Mouse (Mus musculus): ENCODE results near the gene Lrrc1. TPM values are rescaled to one million over a fixed set of nuclear protein-coding genes. Genes with fewer than 3 reads are reported as not detected.
A peak's percentile ranks its signal among the peaks of the same experiment; 100 is the strongest.

Gene Lrrc1
- polyA plus RNA-seq, 1 experiment from 2014 or later: 5.4 TPM

GRCm38 (mm10) chr9:77536286-77536685, 8.4 kb downstream of the Lrrc1 start:
- H3K4me2 ChIP-seq (ENCODE audit: low read length): no peak overlapping the region
- ATAC-seq: no peak
- H3K27me3 ChIP-seq (ENCODE audit: control insufficient read depth, insufficient read depth, low read depth, low read length): no peaks in the 10 kb centered on the region
- no peak overlapping the region for H3K9ac ChIP-seq (ENCODE audit: low read depth, low read length)
- H3K36me3 ChIP-seq (ENCODE audit: control insufficient read depth, insufficient read depth, low read length): no peaks in the 10 kb centered on the region
- WGBS: 72% methylated on average over 6 of the region's 6 CpGs
- H3K4me1 ChIP-seq (ENCODE audit: control insufficient read depth, insufficient read depth, low read length): peaks cover 18% of the 10 kb centered on the region
- no peak overlapping the region for H3K4me3 ChIP-seq (ENCODE audit: low read depth, low read length)
- H3K9me3 ChIP-seq (replicated peaks; ENCODE audit: control insufficient read depth, low read length, poor library complexity, severe bottlenecking): no peaks in the 10 kb centered on the region
- no peak overlapping the region for H3K27ac ChIP-seq (ENCODE audit: low read length)

- H3K9ac ChIP-seq (ENCODE audit: low read depth, low read length): peak overlapping the region; percentile 32
- WGBS: 8% methylated on average over 17 of the region's 17 CpGs
- H3K4me3 ChIP-seq (ENCODE audit: low read depth, low read length): peak overlapping the region; percentile 15
These were observed 9.5 kb downstream of the Lrrc1 start for GRCm38 (mm10) chr9:77535021-77535744.

GRCm38 (mm10) chr9:77528379-77529041, 16.2 kb downstream of the Lrrc1 start:
- Histone ChIP-seq H3K36me3 (ENCODE audit: control insufficient read depth, insufficient read depth, low read length) (no peaks in the 10 kb centered on the region), H3K27me3 (ENCODE audit: control insufficient read depth, insufficient read depth, low read depth, low read length) (no peaks in the 10 kb centered on the region), H3K4me1 (ENCODE audit: control insufficient read depth, insufficient read depth, low read length) (no peaks in the 10 kb centered on the region; the same call in 1 of the 2 replicates), H3K4me3 (ENCODE audit: low read depth, low read length) (no peak overlapping the region), H3K27ac (ENCODE audit: low read length) (no peak overlapping the region), H3K4me2 (ENCODE audit: low read length) (no peak overlapping the region), H3K9ac (ENCODE audit: low read depth, low read length) (no peak overlapping the region), H3K9me3 (replicated peaks; ENCODE audit: control insufficient read depth, low read length, poor library complexity, severe bottlenecking) (no peaks in the 10 kb centered on the region)
- 88% methylated on average over 5 of the region's 5 CpGs for WGBS
- no peak for ATAC-seq

More at GRCm38 (mm10) chr9:77535021-77535744, 9.5 kb downstream of the Lrrc1 start:
- peak; percentile 71 for ATAC-seq
- Histone ChIP-seq H3K4me1 (ENCODE audit: control insufficient read depth, insufficient read depth, low read length) (peaks cover 18% of the 10 kb centered on the region), H3K27me3 (ENCODE audit: control insufficient read depth, insufficient read depth, low read depth, low read length) (no peaks in the 10 kb centered on the region), H3K4me2 (ENCODE audit: low read length) (peak overlapping the region; percentile 43), H3K36me3 (ENCODE audit: control insufficient read depth, insufficient read depth, low read length) (no peaks in the 10 kb centered on the region), H3K27ac (ENCODE audit: low read length) (peak overlapping the region; percentile 15; the same call in 1 of the 2 replicates), H3K9me3 (replicated peaks; ENCODE audit: control insufficient read depth, low read length, poor library complexity, severe bottlenecking) (no peaks in the 10 kb centered on the region)

- H3K4me2 ChIP-seq (ENCODE audit: low read length): no peak overlapping the region
- H3K36me3 ChIP-seq (ENCODE audit: control insufficient read depth, insufficient read depth, low read length): no peaks in the 10 kb centered on the region
- no peak overlapping the region for H3K4me3 ChIP-seq (ENCODE audit: low read depth, low read length)
- H3K27me3 ChIP-seq (ENCODE audit: control insufficient read depth, insufficient read depth, low read depth, low read length): no peaks in the 10 kb centered on the region
- no peaks in the 10 kb centered on the region for H3K9me3 ChIP-seq (replicated peaks; ENCODE audit: control insufficient read depth, low read length, poor library complexity, severe bottlenecking)
- ATAC-seq: no peak
- H3K27ac ChIP-seq (ENCODE audit: low read length): no peak overlapping the region
- no peak overlapping the region for H3K9ac ChIP-seq (ENCODE audit: low read depth, low read length)
- 74% methylated on average over 6 of the region's 6 CpGs for WGBS
- H3K4me1 ChIP-seq (ENCODE audit: control insufficient read depth, insufficient read depth, low read length): no peaks in the 10 kb centered on the region; the same call in 1 of the 2 replicates
These were observed 17.5 kb downstream of the Lrrc1 start for GRCm38 (mm10) chr9:77527170-77527569.

GRCm38 (mm10) chr9:77526715-77527114, 18.0 kb downstream of the Lrrc1 start:
- Histone ChIP-seq H3K4me2 (ENCODE audit: low read length) (no peak overlapping the region), H3K9me3 (replicated peaks; ENCODE audit: control insufficient read depth, low read length, poor library complexity, severe bottlenecking) (no peaks in the 10 kb centered on the region), H3K4me1 (ENCODE audit: control insufficient read depth, insufficient read depth, low read length) (no peaks in the 10 kb centered on the region; the same call in 1 of the 2 replicates), H3K27ac (ENCODE audit: low read length) (no peak overlapping the region), H3K9ac (ENCODE audit: low read depth, low read length) (no peak overlapping the region), H3K4me3 (ENCODE audit: low read depth, low read length) (no peak overlapping the region), H3K36me3 (ENCODE audit: control insufficient read depth, insufficient read depth, low read length) (no peaks in the 10 kb centered on the region), H3K27me3 (ENCODE audit: control insufficient read depth, insufficient read depth, low read depth, low read length) (no peaks in the 10 kb centered on the region)
- 44% methylated on average over 2 of the region's 2 CpGs for WGBS
- no peak for ATAC-seq

GRCm38 (mm10) chr9:77525595-77526295, 18.9 kb downstream of the Lrrc1 start:
- Histone ChIP-seq H3K4me3 (ENCODE audit: low read depth, low read length) (no peak overlapping the region), H3K27me3 (ENCODE audit: control insufficient read depth, insufficient read depth, low read depth, low read length) (no peaks in the 10 kb centered on the region), H3K4me2 (ENCODE audit: low read length) (no peak overlapping the region), H3K9ac (ENCODE audit: low read depth, low read length) (no peak overlapping the region), H3K27ac (ENCODE audit: low read length) (no peak overlapping the region), H3K9me3 (replicated peaks; ENCODE audit: control insufficient read depth, low read length, poor library complexity, severe bottlenecking) (no peaks in the 10 kb centered on the region), H3K4me1 (ENCODE audit: control insufficient read depth, insufficient read depth, low read length) (no peaks in the 10 kb centered on the region; the same call in 1 of the 2 replicates), H3K36me3 (ENCODE audit: control insufficient read depth, insufficient read depth, low read length) (no peaks in the 10 kb centered on the region)
- WGBS: 66% methylated on average over 16 of the region's 16 CpGs
- no peak for ATAC-seq

- Histone ChIP-seq H3K9ac (ENCODE audit: low read depth, low read length) (no peak overlapping the region), H3K36me3 (ENCODE audit: control insufficient read depth, insufficient read depth, low read length) (no peaks in the 10 kb centered on the region), H3K27me3 (ENCODE audit: control insufficient read depth, insufficient read depth, low read depth, low read length) (no peaks in the 10 kb centered on the region), H3K27ac (ENCODE audit: low read length) (no peak overlapping the region), H3K9me3 (replicated peaks; ENCODE audit: control insufficient read depth, low read length, poor library complexity, severe bottlenecking) (no peaks in the 10 kb centered on the region), H3K4me2 (ENCODE audit: low read length) (no peak overlapping the region), H3K4me1 (ENCODE audit: control insufficient read depth, insufficient read depth, low read length) (no peaks in the 10 kb centered on the region), H3K4me3 (ENCODE audit: low read depth, low read length) (no peak overlapping the region)
- no peak for ATAC-seq
- WGBS: 95% methylated on average over 4 of the region's 4 CpGs
These were observed 20.9 kb downstream of the Lrrc1 start for GRCm38 (mm10) chr9:77523793-77524192.

- Histone ChIP-seq H3K4me2 (ENCODE audit: low read length) (no peak overlapping the region), H3K9ac (ENCODE audit: low read depth, low read length) (no peak overlapping the region), H3K9me3 (replicated peaks; ENCODE audit: control insufficient read depth, low read length, poor library complexity, severe bottlenecking) (no peaks in the 10 kb centered on the region), H3K36me3 (ENCODE audit: control insufficient read depth, insufficient read depth, low read length) (no peaks in the 10 kb centered on the region), H3K4me3 (ENCODE audit: low read depth, low read length) (no peak overlapping the region), H3K27ac (ENCODE audit: low read length) (no peak overlapping the region), H3K4me1 (ENCODE audit: control insufficient read depth, insufficient read depth, low read length) (no peaks in the 10 kb centered on the region), H3K27me3 (ENCODE audit: control insufficient read depth, insufficient read depth, low read depth, low read length) (no peaks in the 10 kb centered on the region)
- WGBS: 96% methylated on average over 3 of the region's 3 CpGs
- ATAC-seq: no peak
These were observed 22.2 kb downstream of the Lrrc1 start for GRCm38 (mm10) chr9:77522476-77522875.

GRCm38 (mm10) chr9:77519198-77519597, 25.5 kb downstream of the Lrrc1 start:
- H3K9ac ChIP-seq (ENCODE audit: low read depth, low read length): no peak overlapping the region
- no peak overlapping the region for H3K4me3 ChIP-seq (ENCODE audit: low read depth, low read length)
- no peaks in the 10 kb centered on the region for H3K36me3 ChIP-seq (ENCODE audit: control insufficient read depth, insufficient read depth, low read length)
- H3K4me2 ChIP-seq (ENCODE audit: low read length): no peak overlapping the region
- no peak overlapping the region for H3K27ac ChIP-seq (ENCODE audit: low read length)
- no peaks in the 10 kb centered on the region for H3K4me1 ChIP-seq (ENCODE audit: control insufficient read depth, insufficient read depth, low read length)
- ATAC-seq: no peak
- no peaks in the 10 kb centered on the region for H3K9me3 ChIP-seq (replicated peaks; ENCODE audit: control insufficient read depth, low read length, poor library complexity, severe bottlenecking)
- WGBS: 87% methylated on average over 2 of the region's 2 CpGs
- no peaks in the 10 kb centered on the region for H3K27me3 ChIP-seq (ENCODE audit: control insufficient read depth, insufficient read depth, low read depth, low read length)
